Mouse (Mus musculus) lung, embryonic 14.5 days (tissue): ENCODE results near the gene Plppr3. TPM values are rescaled to one million over a fixed set of nuclear protein-coding genes. Genes with fewer than 3 reads are reported as not detected.
"Not testable (repeated sequence)": the region's sequence is repeated elsewhere in the genome, so short reads cannot be mapped to it uniquely, and the experiment has no call there.

Experiments used
- ATAC-seq: fragments of 200-750 bp; cut with Nextera tagmentation; 2 replicates; pipeline ENCODE4 v1.8.0; 2017; ENCODE audit warnings: mild to moderate bottlenecking, moderate TSS enrichment, moderate library complexity; ENCODE audit not compliant: insufficient read depth
- DNase-seq: peaks from one replicate; pipeline ENCODE4 v3.0.0-alpha.2; 2015
- H3K27ac ChIP-seq: fragments of 300-500 bp; sonication (generic); 2 replicates; pipeline ENCODE4 v1.5.1; 2014; ENCODE audit warnings: low read depth, mild to moderate bottlenecking, moderate library complexity
- H3K27me3 ChIP-seq: fragments of 300-500 bp; sonication (generic); 2 replicates; pipeline ENCODE4 v1.6.1; 2014; ENCODE audit warnings: low read length, control low read depth; ENCODE audit not compliant: insufficient read depth
- H3K36me3 ChIP-seq: fragments of 300-500 bp; sonication (generic); 2 replicates; pipeline ENCODE4 v1.6.1; 2014; ENCODE audit warnings: control low read depth; ENCODE audit not compliant: insufficient read depth
- H3K4me1 ChIP-seq: fragments of 300-500 bp; sonication (generic); 2 replicates; pipeline ENCODE4 v1.6.1; 2014; ENCODE audit warnings: antibody characterized with exemption, control low read depth; ENCODE audit not compliant: insufficient read depth
- H3K4me2 ChIP-seq: fragments of 300-500 bp; sonication (generic); 2 replicates; pipeline ENCODE4 v1.6.1; 2014; ENCODE audit warnings: mild to moderate bottlenecking
- H3K4me3 ChIP-seq: fragments of 300-500 bp; sonication (generic); 2 replicates; pipeline ENCODE4 v1.5.1; 2014; ENCODE audit warnings: low read depth, low read length
- H3K9ac ChIP-seq: fragments of 300-500 bp; sonication (generic); 2 replicates; pipeline ENCODE4 v1.6.1; 2014
- H3K9me3 ChIP-seq: fragments of 300-500 bp; sonication (generic); 2 replicates; pipeline ENCODE4 v1.6.1; 2016; ENCODE audit warnings: low read depth, low read length, control low read depth
- CTCF ChIP-seq: IDR thresholded peaks from 2 replicates; pipeline ENCODE4 v1.5.1; 2016; ENCODE audit warnings: antibody characterized with exemption, low read depth
- WGBS: fragments of 180-500 bp; shearing (Covaris S2); extraction: QIAGEN DNeasy Blood & Tissue Kit; methylation state at CpG from one replicate; pipeline ENCODE4 v1.1.7; 2014; 5-methylcytosine and 5-hydroxymethylcytosine counted together
- polyA plus RNA-seq: library from polyadenylated mRNA; unstranded; fragments of >200 nt; fragmentation: Nextera tagmentation; extraction: Ambion mirVana; gene quantifications from 2 replicates; pipeline ENCODE4 v1.2.1, GENCODE M21; 2014

Gene Plppr3
- polyA plus RNA-seq, 1 experiment from 2014 or later = 37.4 TPM

DNA sequence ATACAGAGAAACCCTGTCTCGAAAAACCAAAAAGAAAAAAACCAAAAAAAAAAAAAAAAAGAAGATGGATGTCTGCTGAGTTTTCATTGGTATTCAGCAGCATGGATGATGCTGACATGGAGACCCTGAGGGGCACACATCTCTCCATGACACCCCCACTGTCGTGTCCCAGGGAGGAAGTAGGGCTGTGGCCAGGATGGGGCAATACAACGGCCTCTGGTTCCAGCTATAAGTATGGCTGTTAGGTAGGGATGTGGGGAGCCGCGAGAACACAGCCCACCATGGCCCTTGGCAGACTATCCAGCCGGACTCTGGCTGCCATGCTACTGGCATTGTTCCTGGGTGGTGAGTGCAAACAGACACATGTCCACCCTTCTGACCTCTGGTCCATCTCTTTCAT, 11.6 kb upstream of the Plppr3 start, which contains the start of gene Elane:
Gene Elane (plus strand): TSS at position 194 of the 400 bp plus-strand sequence.
- TF ChIP-seq CTCF = no peak
- ATAC-seq = no peak

GRCm38 (mm10) chr10:79884938-79885337, 10.5 kb upstream of the Plppr3 start:
- H3K4me1 ChIP-seq, H3K27me3 ChIP-seq, H3K9me3 ChIP-seq, ATAC-seq, H3K27ac ChIP-seq, H3K4me3 ChIP-seq, H3K9ac ChIP-seq, H3K36me3 ChIP-seq, DNase-seq, H3K4me2 ChIP-seq: not testable (repeated sequence)
- 74% methylated on average over 3 of the region's 3 CpGs for WGBS

More for the DNA sequence above, 11.6 kb upstream of the Plppr3 start, which contains the start of gene Elane:
- DNase-seq = no peak
- peaks cover 8% of the 10 kb centered on the region; the same call in 1 of the 2 replicates for H3K4me1 ChIP-seq
- H3K27me3 ChIP-seq = 0 out of 2 replicates have a peak, but pooled peaks cover 7% of the 10 kb centered on the region
- H3K27ac ChIP-seq = no peak within 1 kb of the TSS
- H3K9ac ChIP-seq = no peak within 1 kb of the TSS
- no peaks in the 10 kb centered on the region for H3K9me3 ChIP-seq
- no peaks in the 10 kb centered on the region for H3K36me3 ChIP-seq
- WGBS = 80% methylated on average over 6 of the region's 6 CpGs
- no peak within 1 kb of the TSS for H3K4me2 ChIP-seq
- no peak within 1 kb of the TSS for H3K4me3 ChIP-seq

DNA sequence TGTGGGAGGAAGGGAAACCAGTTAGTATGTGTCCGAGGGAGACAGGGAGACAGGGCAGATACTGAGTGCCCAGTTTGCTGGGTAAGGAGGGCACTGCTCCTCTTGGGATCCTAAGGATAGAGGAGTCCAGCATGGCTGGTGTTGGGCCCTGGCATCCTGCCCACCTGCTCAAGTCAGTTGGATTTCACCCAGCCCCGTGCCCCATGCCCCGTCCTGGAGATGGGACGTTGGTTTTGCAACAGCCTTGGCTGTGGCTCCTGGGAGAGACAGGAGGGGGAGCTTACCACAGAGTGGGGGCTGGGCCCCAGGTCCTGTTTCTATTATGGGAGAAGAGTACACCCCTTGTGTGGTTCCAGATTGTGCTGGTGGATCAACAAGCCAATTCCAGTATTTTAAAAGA, 10.0 kb upstream of the Plppr3 start:
- peaks cover 8% of the 10 kb centered on the region; the same call in 1 of the 2 replicates for H3K4me1 ChIP-seq
- H3K27me3 ChIP-seq = 0 out of 2 replicates have a peak, but pooled peaks cover 7% of the 10 kb centered on the region
- 53% methylated on average over 4 of the region's 4 CpGs for WGBS
- TF ChIP-seq CTCF = no peak
- no peaks in the 10 kb centered on the region for H3K9me3 ChIP-seq
- no peak overlapping the region for H3K27ac ChIP-seq
- DNase-seq (no peak), ATAC-seq (no peak)
- no peak overlapping the region for H3K4me2 ChIP-seq
- H3K9ac ChIP-seq = no peak overlapping the region
- no peaks in the 10 kb centered on the region for H3K36me3 ChIP-seq
- no peak overlapping the region for H3K4me3 ChIP-seq

DNA sequence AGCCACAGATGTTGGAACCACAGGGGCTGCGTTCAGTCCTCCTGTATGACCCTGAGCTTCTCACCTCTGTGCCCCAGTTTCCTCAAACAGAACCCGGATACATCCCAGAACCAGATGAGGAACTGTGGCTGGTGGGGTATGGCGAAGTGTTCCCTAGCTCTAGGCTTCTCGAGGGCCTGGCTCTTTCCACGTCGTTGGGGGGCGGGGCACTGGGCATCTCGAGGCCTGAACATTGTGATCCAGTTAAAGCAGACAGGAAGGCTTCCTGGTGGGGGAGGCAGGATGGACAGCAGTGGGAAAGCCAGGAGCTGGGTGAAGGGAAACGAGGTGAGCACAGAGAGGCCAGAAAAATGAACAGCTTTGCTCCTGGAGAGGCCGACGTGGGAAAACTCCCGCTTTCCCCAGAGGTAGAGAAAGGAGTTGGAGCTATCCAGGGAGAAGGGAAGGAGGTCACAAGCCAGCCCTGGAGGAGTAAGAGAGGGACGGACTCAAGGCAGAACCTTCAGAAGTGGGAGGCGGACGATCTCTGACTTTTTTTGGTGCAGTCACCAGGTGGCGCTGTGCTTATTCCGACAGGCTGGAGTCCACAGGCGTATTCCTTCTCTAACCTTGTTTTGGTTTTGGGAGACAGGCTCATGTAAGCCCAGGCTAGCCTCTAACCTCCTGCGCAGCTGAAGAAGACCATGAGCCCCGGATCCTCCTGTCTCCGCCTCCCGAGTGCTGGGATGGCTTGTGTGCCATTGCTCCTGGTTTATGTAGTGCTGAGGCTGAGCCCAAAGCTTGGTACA, 9.1 kb upstream of the Plppr3 start:
- Histone ChIP-seq H3K27ac (no peak overlapping the region), H3K4me2 (no peak overlapping the region), H3K9me3 (no peaks in the 10 kb centered on the region), H3K36me3 (no peaks in the 10 kb centered on the region), H3K4me3 (no peak overlapping the region), H3K27me3 (0 out of 2 replicates have a peak, but pooled peaks cover 7% of the 10 kb centered on the region), H3K4me1 (peaks cover 8% of the 10 kb centered on the region; the same call in 1 of the 2 replicates), H3K9ac (no peak overlapping the region)
- 17% methylated on average over 22 of the region's 22 CpGs for WGBS
- DNase-seq (peak; percentile 93), ATAC-seq (peak; percentile 39; the same call in 1 of the 2 replicates)
- peak; percentile 83 for TF ChIP-seq CTCF

- DNase-seq (peak; percentile 51), ATAC-seq (0 out of 2 replicates have a peak, but pooled peaks have one; percentile 8)
- no peak overlapping the region; the same call in 1 of the 2 replicates for H3K4me3 ChIP-seq
These were observed 7.5 kb upstream of the Plppr3 start for GRCm38 (mm10) chr10:79881981-79882380.

GRCm38 (mm10) chr10:79880721-79881120, 6.3 kb upstream of the Plppr3 start:
- Histone ChIP-seq H3K36me3 (no peaks in the 10 kb centered on the region), H3K9me3 (no peaks in the 10 kb centered on the region), H3K4me3 (0 out of 2 replicates have a peak overlapping the region, but pooled peaks have one; percentile 2), H3K27ac (no peak overlapping the region), H3K4me1 (peaks cover 8% of the 10 kb centered on the region; the same call in 1 of the 2 replicates), H3K4me2 (peak overlapping the region; percentile 19; the same call in 1 of the 2 replicates), H3K9ac (no peak overlapping the region), H3K27me3 (0 out of 2 replicates have a peak, but pooled peaks cover 7% of the 10 kb centered on the region)
- DNase-seq = peak; percentile 40
- TF ChIP-seq CTCF = no peak
- ATAC-seq = no peak
- WGBS = 18% methylated on average over 9 of the region's 9 CpGs

More at GRCm38 (mm10) chr10:79881981-79882380, 7.5 kb upstream of the Plppr3 start:
- no peak for TF ChIP-seq CTCF
- Histone ChIP-seq H3K4me1 (peaks cover 8% of the 10 kb centered on the region; the same call in 1 of the 2 replicates), H3K27ac (no peak overlapping the region), H3K4me2 (peak overlapping the region; percentile 57), H3K27me3 (0 out of 2 replicates have a peak, but pooled peaks cover 7% of the 10 kb centered on the region), H3K36me3 (no peaks in the 10 kb centered on the region), H3K9me3 (no peaks in the 10 kb centered on the region), H3K9ac (peak overlapping the region; percentile 42)
- WGBS = 7% methylated on average over 22 of the region's 22 CpGs

DNA sequence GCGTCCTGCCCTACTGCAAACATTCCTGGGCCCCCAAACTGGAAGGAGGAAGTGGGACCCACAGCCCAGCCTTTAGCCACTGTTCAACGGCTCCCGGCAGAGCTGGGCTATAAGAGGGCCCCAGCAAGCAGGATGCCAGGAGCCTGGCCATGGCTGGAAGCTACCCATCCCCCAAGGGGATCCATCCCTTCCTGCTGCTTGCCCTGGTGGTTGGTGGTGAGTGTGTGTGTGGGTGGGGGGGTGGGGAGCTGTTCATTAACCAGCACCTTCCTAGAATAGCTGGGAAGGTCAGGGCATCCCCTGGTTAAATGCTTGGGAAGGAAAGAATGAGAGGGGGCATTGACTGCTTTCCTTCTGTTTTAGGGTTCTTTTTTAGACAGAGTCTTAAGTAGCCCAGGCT, 5.1 kb upstream of the Plppr3 start:
- Histone ChIP-seq H3K4me3 (no peak overlapping the region), H3K9ac (no peak overlapping the region), H3K36me3 (no peaks in the 10 kb centered on the region), H3K4me2 (no peak overlapping the region), H3K4me1 (peaks cover 8% of the 10 kb centered on the region; the same call in 1 of the 2 replicates), H3K9me3 (no peaks in the 10 kb centered on the region), H3K27ac (no peak overlapping the region), H3K27me3 (0 out of 2 replicates have a peak, but pooled peaks cover 7% of the 10 kb centered on the region)
- no peak for DNase-seq
- 19% methylated on average over 3 of the region's 3 CpGs for WGBS
- no peak for TF ChIP-seq CTCF
- no peak for ATAC-seq
